Mouse (Mus musculus) bone marrow macrophage, adult 2 months (primary cell): ENCODE data around the gene Acadvl.

ENCODE experiments used
- CTCF ChIP-seq: IDR thresholded peaks from 2 replicates; pipeline ENCODE4 v1.5.1; 2012; ENCODE audit warnings: low read depth, mild to moderate bottlenecking, low read length, moderate library complexity
- POLR2A ChIP-seq: IDR thresholded peaks from 2 replicates; pipeline ENCODE4 v1.6.1; 2012; ENCODE audit warnings: mild to moderate bottlenecking, low read depth, low read length, borderline replicate concordance

GRCm38 (mm10) chr11:69992396-69992795 lies 22.8 kb downstream of the Acadvl start:
- no peak for TF ChIP-seq CTCF
- no peak for TF ChIP-seq POLR2A
